Mouse (Mus musculus) G1E-ER4 (cell line): ENCODE data around the gene Vps4b. TPM values are rescaled to one million over a fixed set of nuclear protein-coding genes. Genes with fewer than 3 reads are reported as not detected.

Experiments used
- GATA1 ChIP-seq: IDR thresholded peaks from one replicate; pipeline ENCODE4 v1.8.0; 2012; ENCODE audit warnings: low read length, inconsistent platforms
- polyA plus RNA-seq: library from polyadenylated mRNA; stranded (reverse); fragments of >175 nt; gene quantifications from 2 replicates; pipeline ENCODE4 v1.2.3, GENCODE M21; 2012

The Vps4b gene
- polyA plus RNA-seq, 1 experiment, result 43.0 TPM

DNA sequence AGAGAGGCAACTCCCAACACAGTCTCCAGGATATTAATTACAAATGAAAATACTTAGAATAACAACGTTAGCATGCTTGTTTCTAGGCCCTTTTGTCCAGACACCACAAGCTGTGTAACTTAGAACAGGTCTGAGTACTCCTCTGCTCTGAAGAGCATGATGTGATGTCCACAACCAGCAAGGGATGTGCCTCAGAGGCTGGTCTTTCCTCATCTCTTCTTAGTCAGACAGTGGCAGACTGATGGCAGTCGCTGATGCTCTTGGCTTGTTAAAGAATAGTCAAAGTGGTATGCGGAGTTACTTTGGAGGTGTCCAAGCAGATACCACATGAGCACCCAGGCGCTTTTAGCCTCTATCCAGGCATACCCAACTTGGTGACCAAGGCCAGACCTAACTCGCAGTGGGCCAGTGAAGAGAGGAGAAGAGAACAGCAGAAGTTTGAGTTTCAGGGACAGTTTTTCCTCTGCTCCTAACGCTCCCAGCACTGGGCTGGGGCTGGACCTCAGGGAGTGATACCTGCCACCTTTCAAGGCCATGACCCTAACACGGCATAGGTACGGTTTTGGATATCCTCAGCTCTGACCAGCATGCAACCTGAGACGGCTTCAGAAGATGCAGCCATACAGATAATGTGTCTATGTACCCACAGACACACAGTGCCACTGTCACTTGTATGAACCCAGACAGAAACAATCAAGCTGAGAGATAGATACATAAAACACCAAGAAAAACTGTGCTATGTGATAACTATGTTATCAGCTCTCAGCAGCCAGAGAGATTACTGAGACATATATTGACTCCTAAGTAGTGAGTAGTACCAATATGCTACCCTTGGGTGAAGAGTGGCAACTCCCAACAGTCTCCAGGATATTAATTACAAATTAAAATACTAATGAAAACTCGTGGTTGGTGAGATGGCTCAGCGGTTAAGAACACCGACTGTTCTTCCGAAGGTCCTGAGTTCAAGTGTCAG is 81.1 kb downstream of the Vps4b start:
- TF ChIP-seq GATA1, result peak; percentile 45

DNA sequence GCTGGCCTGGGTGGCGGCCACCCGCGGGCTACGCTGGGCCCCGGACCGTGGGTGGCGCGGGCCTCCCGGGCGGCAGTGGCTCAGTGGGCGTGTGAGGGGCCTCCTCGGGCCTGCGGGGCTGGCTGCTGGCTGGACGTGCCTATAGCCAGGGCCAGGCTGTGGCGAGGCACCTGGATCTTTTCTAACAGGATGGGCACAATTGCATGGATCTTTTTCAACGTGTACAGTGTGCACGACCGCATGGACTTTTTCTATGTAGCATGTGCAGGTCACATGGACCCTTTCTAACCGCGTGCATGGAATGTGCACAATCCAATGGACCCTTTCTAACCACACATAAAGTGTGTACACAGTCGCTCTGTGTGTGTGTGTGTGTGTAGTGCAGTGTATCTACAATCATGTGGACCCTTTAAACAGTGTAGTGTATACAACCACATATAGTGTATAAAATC is 82.0 kb downstream of the Vps4b start:
- TF ChIP-seq GATA1, result no peak

Other genes starting within 250 kb of the Vps4b start
- 1.4 and 1.6 TPM in 2 replicates for gene Bcl2, start 82.5 kb downstream of the Vps4b start, polyA plus RNA-seq
- gene Kdsr, start 37.0 kb downstream of the Vps4b start, polyA plus RNA-seq, result 16.1 and 16.7 TPM in 2 replicates
- not detected in 2 replicates for gene Serpinb5, start 64.4 kb upstream of the Vps4b start, polyA plus RNA-seq
- not detected in 2 replicates for gene Serpinb12, start 137.7 kb upstream of the Vps4b start, polyA plus RNA-seq
- not detected in 2 replicates for gene Serpinb13, start 184.3 kb upstream of the Vps4b start, polyA plus RNA-seq